Mouse (Mus musculus): ENCODE data around the gene Utp4. TPM values are rescaled to one million over a fixed set of nuclear protein-coding genes. Genes with fewer than 3 reads are reported as not detected.

Utp4 gene
- total RNA-seq, 2 experiments from 2014 or later, result 18.0 to 21.0 TPM

GRCm38 (mm10) chr8:106934226-106934977 is 41.0 kb downstream of the Utp4 start:
- intact Hi-C loops (cut with DNase I), result no loop called here

GRCm38 (mm10) chr8:106935324-106935869 is 42.0 kb downstream of the Utp4 start, which contains the start of gene Sntb2:
TSS of gene Sntb2 (plus strand) at chr8:106935750.
- peak; percentile 88 to 90 for DNase-seq
- intact Hi-C loops (cut with DNase I), result no loop called here

More at GRCm38 (mm10) chr8:106934226-106934977, 41.0 kb downstream of the Utp4 start:
- no peak for DNase-seq

GRCm38 (mm10) chr8:106935899-106936477 is 42.6 kb downstream of the Utp4 start:
- intact Hi-C loops (cut with DNase I), result no loop called here
- peak; percentile 27 to 58 for DNase-seq

- peak in 1 of 2 experiments; percentile 40 for DNase-seq
- intact Hi-C loops (cut with DNase I), result no loop called here
Measured at GRCm38 (mm10) chr8:106936478-106937051, 43.1 kb downstream of the Utp4 start.

GRCm38 (mm10) chr8:106937081-106937800 is 43.8 kb downstream of the Utp4 start:
- intact Hi-C loops (cut with DNase I), result no loop called here
- DNase-seq, result no peak

- intact Hi-C loops (cut with DNase I), result no loop called here
- no peak for DNase-seq
Measured at GRCm38 (mm10) chr8:106941806-106942205, 48.4 kb downstream of the Utp4 start.

- intact Hi-C loops (cut with DNase I), result no loop called here
- no peak for DNase-seq
Measured at GRCm38 (mm10) chr8:106943874-106944418, 50.5 kb downstream of the Utp4 start.

- peak in 1 of 2 experiments; percentile 40 for DNase-seq
- intact Hi-C loops (cut with DNase I), result no loop called here
Measured at GRCm38 (mm10) chr8:106944756-106945155, 51.3 kb downstream of the Utp4 start.

GRCm38 (mm10) chr8:106948678-106949243 is 55.3 kb downstream of the Utp4 start:
- intact Hi-C loops (cut with DNase I), result no loop called here
- no peak for DNase-seq

GRCm38 (mm10) chr8:106951707-106952106 is 58.3 kb downstream of the Utp4 start:
- intact Hi-C loops (cut with DNase I), result no loop called here
- no peak for DNase-seq

GRCm38 (mm10) chr8:106953571-106953970 is 60.1 kb downstream of the Utp4 start:
- intact Hi-C loops (cut with DNase I), result no loop called here
- no peak for DNase-seq

- no peak for DNase-seq
- intact Hi-C loops (cut with DNase I), result no loop called here
Measured at GRCm38 (mm10) chr8:106957086-106957485, 63.6 kb downstream of the Utp4 start.

GRCm38 (mm10) chr8:106958212-106958611 is 64.8 kb downstream of the Utp4 start:
- intact Hi-C loops (cut with DNase I), result no loop called here
- no peak for DNase-seq

- DNase-seq, result no peak
- intact Hi-C loops (cut with DNase I), result no loop called here
Measured at GRCm38 (mm10) chr8:106959626-106960025, 66.2 kb downstream of the Utp4 start.

GRCm38 (mm10) chr8:106962322-106962721 is 68.9 kb downstream of the Utp4 start:
- DNase-seq, result no peak
- intact Hi-C loops (cut with DNase I), result no loop called here

GRCm38 (mm10) chr8:106963365-106963764 is 69.9 kb downstream of the Utp4 start:
- intact Hi-C loops (cut with DNase I), result no loop called here

GRCm38 (mm10) chr8:106964573-106964972 is 71.1 kb downstream of the Utp4 start:
- DNase-seq, result no peak
- intact Hi-C loops (cut with DNase I), result no loop called here

More at GRCm38 (mm10) chr8:106963365-106963764, 69.9 kb downstream of the Utp4 start:
- no peak for DNase-seq

GRCm38 (mm10) chr8:106969964-106970363 is 76.5 kb downstream of the Utp4 start:
- intact Hi-C loops (cut with DNase I), result no loop called here
- no peak for DNase-seq

GRCm38 (mm10) chr8:106971916-106972315 is 78.5 kb downstream of the Utp4 start:
- intact Hi-C loops (cut with DNase I), result no loop called here
- no peak for DNase-seq
